25 mouse cellular contexts compared by ENCODE assay signal in genomic region chr7:81899361-81899760, GRCm38 (mm10). TPM values are rescaled to one million over a fixed set of nuclear protein-coding genes. Genes with fewer than 3 reads are reported as not detected.
A peak's percentile ranks its signal among the peaks of the same experiment; 100 is the strongest.
DNase-seq lines count a peak whose midpoint lies in the region; ATAC-seq and TF ChIP-seq lines count a peak whose summit lies in the region.
"Had no signal": no experiment of that assay in that cellular context is flagged by ENCODE, and none has a peak within 500 bp of the region (broad histone marks: within the 10 kb centered on the region; RNA-seq: fewer than 3 reads in every experiment).

No protein-coding gene starts in this region.

- no peak overlapping the region for H3K27ac ChIP-seq in kidney, adult 2 months (ENCODE audit: insufficient read depth, low read depth, low read length)
- H3K27ac ChIP-seq in kidney, embryonic 14.5 days (ENCODE audit: low read depth, low read length) = no peak overlapping the region
- H3K27ac ChIP-seq in CH12.LX (ENCODE audit: insufficient read depth, low read depth) (no peak overlapping the region), ES-Bruce4 (ENCODE audit: insufficient read depth, low read length) (no peak overlapping the region)
- H3K27ac ChIP-seq: forebrain, embryonic 15.5 days; heart, adult 2 months; heart, embryonic 15.5 days; hindbrain, embryonic 13.5 days; hindbrain, postnatal 0 days had no signal

- no peaks in the 10 kb centered on the region for H3K9me3 ChIP-seq in kidney, embryonic 14.5 days (ENCODE audit: control insufficient read depth, low read length)
- no peaks in the 10 kb centered on the region for H3K9me3 ChIP-seq in CH12.LX (replicated peaks; ENCODE audit: low read length)
- no peaks in the 10 kb centered on the region for H3K9me3 ChIP-seq in ES-Bruce4 (replicated peaks; ENCODE audit: control insufficient read depth, insufficient read depth, low read length, poor library complexity, severe bottlenecking)
- H3K9me3 ChIP-seq: forebrain, embryonic 15.5 days; heart, embryonic 15.5 days; hindbrain, embryonic 13.5 days had no signal

- no peak for TF ChIP-seq EP300 in CH12.LX (IDR thresholded peaks at IDR 0.05; ENCODE audit: low read length)
- TF ChIP-seq EP300 in ES-Bruce4 (IDR thresholded peaks at IDR 0.05; ENCODE audit: insufficient read depth, low read depth, low read length) = no peak

- H3K27me3 ChIP-seq in kidney, adult 2 months (replicated peaks; ENCODE audit: control insufficient read depth, insufficient read depth, low read length) = no peaks in the 10 kb centered on the region
- no peaks in the 10 kb centered on the region for H3K27me3 ChIP-seq in kidney, embryonic 14.5 days (ENCODE audit: control insufficient read depth, insufficient read depth, low read length)
- H3K27me3 ChIP-seq in CH12.LX (replicated peaks) (no peaks in the 10 kb centered on the region), ES-Bruce4 (ENCODE audit: control insufficient read depth, insufficient read depth, low read length, poor library complexity, severe bottlenecking) (no peaks in the 10 kb centered on the region)
- H3K27me3 ChIP-seq: forebrain, embryonic 15.5 days; heart, embryonic 15.5 days; hindbrain, embryonic 13.5 days had no signal

- H3K4me1 ChIP-seq in kidney, adult 2 months (ENCODE audit: control insufficient read depth, insufficient read depth, low read length) = no peaks in the 10 kb centered on the region
- H3K4me1 ChIP-seq in kidney, embryonic 14.5 days (ENCODE audit: control insufficient read depth, insufficient read depth, low read length) = peaks cover 2% of the 10 kb centered on the region; the same call in 1 of the 2 replicates
- H3K4me1 ChIP-seq in CH12.LX (ENCODE audit: control insufficient read depth in 1 of 2, insufficient read depth in 2 of 2) = 0 out of 4 replicates have a peak, but pooled peaks cover 0 to 3% of the 10 kb centered on the region in 2 experiments
- H3K4me1 ChIP-seq in ES-Bruce4 (ENCODE audit: control insufficient read depth, insufficient read depth, low read length) = no peaks in the 10 kb centered on the region
- H3K4me1 ChIP-seq: forebrain, embryonic 15.5 days; heart, embryonic 15.5 days had no signal

- ATAC-seq in kidney, embryonic 14.5 days (ENCODE audit: low FRiP score, low TSS enrichment) = no peak
- ATAC-seq: activated CD4-positive, CD25-positive, alpha-beta regulatory T cell, adult 4 months; forebrain, embryonic 15.5 days; hindbrain, postnatal 0 days had no signal

- H3K4me3 ChIP-seq in kidney, adult 2 months (ENCODE audit: insufficient read depth, low read depth, low read length) = peak overlapping the region; percentile 22
- H3K4me3 ChIP-seq in kidney, embryonic 14.5 days (ENCODE audit: low read length) = no peak overlapping the region
- H3K4me3 ChIP-seq in CH12.LX (replicated peaks in 1 of 3; ENCODE audit: low read depth in 2 of 3, low read length in 2 of 3, poor library complexity in 1 of 3) (no peak overlapping the region), ES-Bruce4 (ENCODE audit: low read depth, low read length) (peak overlapping the region; percentile 24)
- H3K4me3 ChIP-seq: forebrain, embryonic 15.5 days; heart, adult 2 months; heart, embryonic 15.5 days; hindbrain, embryonic 13.5 days had no signal

- dilution Hi-C loops in CH12.LX (cut with MboI; ENCODE audit: extremely low pct_ligation_motif_present, extremely low pct_unique_long_range_greater_than_20kb, low sequenced_read_pairs) = no loop called here

- 52% methylated on average over 11 of the region's 11 CpGs for WGBS in kidney, adult 2 months
- WGBS in kidney, embryonic 14.5 days = 47% methylated on average over 11 of the region's 11 CpGs

- TF ChIP-seq CTCF in kidney, adult 2 months (conservative IDR thresholded peaks at IDR 0.05; ENCODE audit: insufficient read depth, insufficient read length, low read depth, low read length) = no peak
- TF ChIP-seq CTCF in CH12.LX (conservative IDR thresholded peaks at IDR 0.05 in 1 of 2, IDR thresholded peaks at IDR 0.05 in 1 of 2; ENCODE audit: low read depth in 2 of 2, low read length in 2 of 2) (no peak), ES-Bruce4 (IDR thresholded peaks at IDR 0.05; ENCODE audit: low read depth, low read length) (no peak)

- H3K4me2 ChIP-seq in kidney, embryonic 14.5 days (replicated peaks; ENCODE audit: low read depth, low read length) = no peak overlapping the region
- peak overlapping the region; percentile 12; the same call in 1 of the 2 replicates for H3K4me2 ChIP-seq in CH12.LX (ENCODE audit: insufficient read depth, low read depth, poor library complexity, severe bottlenecking)
- H3K4me2 ChIP-seq: forebrain, embryonic 15.5 days; heart, embryonic 11.5 days; heart, embryonic 15.5 days; hindbrain, embryonic 13.5 days had no signal

- no peaks in the 10 kb centered on the region for H3K36me3 ChIP-seq in kidney, adult 2 months (ENCODE audit: control insufficient read depth, insufficient read depth, low read length)
- peaks cover 4% of the 10 kb centered on the region; the same call in 1 of the 2 replicates for H3K36me3 ChIP-seq in kidney, embryonic 14.5 days (ENCODE audit: control insufficient read depth, insufficient read depth, low read length)
- no peaks in the 10 kb centered on the region for H3K36me3 ChIP-seq in CH12.LX (replicated peaks in 1 of 2; ENCODE audit: control insufficient read depth in 1 of 2, insufficient read depth in 1 of 2, low read length in 1 of 2)
- no peaks in the 10 kb centered on the region for H3K36me3 ChIP-seq in ES-Bruce4 (ENCODE audit: control insufficient read depth, insufficient read depth, low read length, poor library complexity, severe bottlenecking)
- H3K36me3 ChIP-seq: heart, embryonic 15.5 days had no signal

- TF ChIP-seq RAD21 in CH12.LX (IDR thresholded peaks at IDR 0.05; ENCODE audit: low read depth, low read length) = no peak

- H3K9ac ChIP-seq in kidney, embryonic 14.5 days (ENCODE audit: low read depth, low read length) = no peak overlapping the region
- H3K9ac ChIP-seq in CH12.LX (ENCODE audit: insufficient read depth, low read depth) (no peak overlapping the region), ES-Bruce4 (ENCODE audit: low read depth, poor library complexity, severe bottlenecking) (0 out of 2 replicates have a peak overlapping the region, but pooled peaks have one; percentile 7)
- H3K9ac ChIP-seq: forebrain, embryonic 15.5 days; heart, embryonic 15.5 days; hindbrain, embryonic 13.5 days had no signal

- TF ChIP-seq POLR2A in kidney, adult 2 months (IDR thresholded peaks at IDR 0.05; ENCODE audit: low read depth, low read length) = no peak
- TF ChIP-seq POLR2A in CH12.LX (IDR thresholded peaks at IDR 0.05; ENCODE audit: low read depth, low read length) (no peak), ES-Bruce4 (IDR thresholded peaks at IDR 0.05; ENCODE audit: insufficient read depth, low read length) (no peak)

- H3K79me2 ChIP-seq in CH12.LX (replicated peaks; ENCODE audit: control insufficient read depth, extremely low read depth, insufficient read depth, poor library complexity, severe bottlenecking) = no peaks in the 10 kb centered on the region

- in situ Hi-C loops in CH12.LX (cut with MboI; ENCODE audit: low pct_ligation_motif_present, low pct_unique_long_range_greater_than_20kb, low sequenced_read_pairs) = no loop called here

- no peak for DNase-seq in kidney, adult 2 months
- DNase-seq in CH12.LX (ENCODE audit: extremely low read depth) (peak; percentile 15), WW6 (ENCODE audit: low read depth, low spot score) (peak; percentile 33)
- no peak for DNase-seq in spleen, adult 12 weeks (ENCODE audit: low spot score)
- no peak for DNase-seq in left cerebral cortex, adult 9 months (ENCODE audit: low spot score in 2 of 2)
- DNase-seq: adrenal gland, postnatal 14 days; cerebellum, adult 18-20 months; cerebellum, adult 9-11 months; gastrocnemius, postnatal 10 days; heart, adult 2 months; heart, postnatal 14 days had no signal

TF ChIP-seq in CH12.LX, 34 proteins besides CTCF, POLR2A, EP300 and RAD21:
- TF ChIP-seq ELF1 (IDR thresholded peaks at IDR 0.05; ENCODE audit: low read depth, low read length) = peak; percentile 39; the same call in 1 of the 2 replicates
- no peak for TF ChIP-seq JUN (IDR thresholded peaks at IDR 0.05; ENCODE audit: insufficient read depth, low read depth, low read length)
TF ChIP-seq in CH12.LX: peak in this region for 1.

RNA-seq across cellular contexts. Expression of gene Hdgfl3, which starts 34.9 kb away (rescaled TPM):
- polyA plus RNA-seq in kidney, adult 2 months (2012; rRNA removed) = 1.5 TPM in 2 replicates
- 21.5 and 21.6 TPM in 2 replicates for polyA plus RNA-seq in kidney, embryonic 14.5 days (2014; fragmentation: Nextera tagmentation; extraction: Ambion mirVana)
- 0.04 TPM in 2 replicates for total RNA-seq in CH12.LX (2012; rRNA removed)
- not detected in 2 replicates for total RNA-seq in CH12.LX (2014; rRNA removed)
- polyA plus RNA-seq in CH12.LX (2012; ENCODE audit: insufficient read length, low read depth) = not detected in 2 replicates
- polyA plus RNA-seq in ES-Bruce4 (2011; ENCODE audit: insufficient read depth, insufficient read length, low read depth, missing spikeins) = 8.3 TPM in 2 replicates

RNA-seq across cellular contexts. Expression of gene Tm6sf1, which starts 40.6 kb away (rescaled TPM):
- 16.8 and 17.0 TPM in 2 replicates for polyA plus RNA-seq in kidney, adult 2 months (2012; rRNA removed)
- 12.0 and 16.0 TPM in 2 replicates for polyA plus RNA-seq in kidney, embryonic 14.5 days (2014; fragmentation: Nextera tagmentation; extraction: Ambion mirVana)
- total RNA-seq in CH12.LX (2012; rRNA removed) = 0.59 and 0.93 TPM in 2 replicates
- 0.28 and 0.54 TPM in 2 replicates for total RNA-seq in CH12.LX (2014; rRNA removed)
- 0.57 and 0.68 TPM in 2 replicates for polyA plus RNA-seq in CH12.LX (2012; ENCODE audit: insufficient read length, low read depth)
- 9.7 and 10.1 TPM in 2 replicates for polyA plus RNA-seq in ES-Bruce4 (2011; ENCODE audit: insufficient read depth, insufficient read length, low read depth, missing spikeins)

RNA-seq across cellular contexts. Expression of gene Gm10160, which starts 43.8 kb away (rescaled TPM):
- not detected in 2 replicates for polyA plus RNA-seq in kidney, adult 2 months (2012; rRNA removed)
- not detected in 2 replicates for polyA plus RNA-seq in kidney, embryonic 14.5 days (2014; fragmentation: Nextera tagmentation; extraction: Ambion mirVana)
- not detected in 2 replicates for total RNA-seq in CH12.LX (2012; rRNA removed)
- not detected in 2 replicates for total RNA-seq in CH12.LX (2014; rRNA removed)
- not detected in 2 replicates for polyA plus RNA-seq in CH12.LX (2012; ENCODE audit: insufficient read length, low read depth)
- polyA plus RNA-seq in ES-Bruce4 (2011; ENCODE audit: insufficient read depth, insufficient read length, low read depth, missing spikeins) = not detected in 2 replicates
- total RNA-seq: adrenal gland, adult 18-20 months; adrenal gland, postnatal 14 days; gastrocnemius, postnatal 10 days; heart, adult 2 months; heart, postnatal 14 days; hematopoietic stem cell, adult 5-6 weeks; hindbrain, postnatal 0 days had no signal
- polyA plus RNA-seq: activated CD4-positive, CD25-positive, alpha-beta regulatory T cell, adult 4 months; embryonic facial prominence, embryonic 11.5 days; forebrain, embryonic 11.5 days; forebrain, embryonic 15.5 days; gonadal fat pad, adult 2 months; heart, adult 2 months; heart, embryonic 11.5 days; heart, embryonic 15.5 days; hindbrain, embryonic 13.5 days; hindbrain, postnatal 0 days; intestine, embryonic 14.5 days had no signal

Comparison
In these comparisons a context has a peak if more than half of its experiments do, and no peak if none do; other contexts are left out.
1. H3K4me3 ChIP-seq: peak in kidney, adult 2 months (single experiment) and ES-Bruce4 (single experiment); none in kidney, embryonic 14.5 days (single experiment) and CH12.LX (0 of 3).
2. DNase-seq: peak in CH12.LX (single experiment) and WW6 (single experiment); none in kidney, adult 2 months (single experiment), spleen, adult 12 weeks (single experiment) and left cerebral cortex, adult 9 months (0 of 2).